Mouse (Mus musculus) MEL (cell line): ENCODE measurements around the gene Necab2. TPM values are rescaled to one million over a fixed set of nuclear protein-coding genes. Genes with fewer than 3 reads are reported as not detected.

Experiments used
- DNase-seq: peaks from one replicate; pipeline ENCODE4 v3.0.0; 2011; ENCODE audit warnings: low read depth, low spot score
- H3K27ac ChIP-seq: 2 replicates; pipeline ENCODE4 v1.5.1; 2012; ENCODE audit warnings: low read depth, mild to moderate bottlenecking, control low read depth, low read length, moderate library complexity; ENCODE audit not compliant: control insufficient read depth
- H3K27me3 ChIP-seq, 2 experiments: fragments of 150-350 bp in 1 of 2; sonication (generic) in 1 of 2; 2 replicates each; pipeline ENCODE4 v1.6.1; 2012; ENCODE audit warnings: low read length in 2 of 2, mild to moderate bottlenecking in 2 of 2, improper control_type of control experiment in 1 of 2, moderate library complexity in 1 of 2; ENCODE audit not compliant: insufficient read depth in 2 of 2, control insufficient read depth in 1 of 2
- H3K36me3 ChIP-seq, 2 experiments: 2 replicates each; pipeline ENCODE4 v1.6.1; 2012 to 2014; ENCODE audit warnings: low read length in 2 of 2, improper control_type of control experiment in 1 of 2, inconsistent platforms in 1 of 2, mild to moderate bottlenecking in 1 of 2; ENCODE audit not compliant: insufficient read depth in 2 of 2, control insufficient read depth in 1 of 2
- H3K4me1 ChIP-seq, 2 experiments: fragments of 150-350 bp in 1 of 2; sonication (generic) in 1 of 2; 2 replicates each; pipeline ENCODE4 v1.6.1; 2012; ENCODE audit warnings: low read length in 2 of 2, improper control_type of control experiment in 1 of 2, mild to moderate bottlenecking in 1 of 2; ENCODE audit not compliant: insufficient read depth in 2 of 2, control insufficient read depth in 1 of 2
- H3K4me3 ChIP-seq, 2 experiments: fragments of 150-350 bp in 1 of 2; sonication (generic) in 1 of 2; 2 replicates each; pipeline ENCODE4 v1.5.1; 2012; ENCODE audit warnings: low read depth in 2 of 2, low read length in 2 of 2, mild to moderate bottlenecking in 2 of 2, moderate library complexity in 2 of 2, control low read depth in 1 of 2, improper control_type of control experiment in 1 of 2; ENCODE audit not compliant: control insufficient read depth in 1 of 2, insufficient read depth in 1 of 2
- H3K79me2 ChIP-seq: 2 replicates; pipeline ENCODE4 v1.6.1; 2012; ENCODE audit warnings: mild to moderate bottlenecking, low read length, moderate library complexity; ENCODE audit not compliant: control insufficient read depth, poor library complexity, insufficient read depth
- H3K9ac ChIP-seq: 2 replicates; pipeline ENCODE4 v1.6.1; 2012; ENCODE audit warnings: low read depth, mild to moderate bottlenecking, control low read depth, low read length, moderate library complexity; ENCODE audit not compliant: control insufficient read depth, poor library complexity, severe bottlenecking
- H3K9me3 ChIP-seq: fragments of 150-350 bp; sonication (generic); replicated peaks from 2 replicates; pipeline ENCODE4 v1.6.1; 2012; ENCODE audit warnings: mild to moderate bottlenecking, low read length, improper control_type of control experiment, moderate library complexity; ENCODE audit not compliant: insufficient read depth
- BHLHE40 ChIP-seq: IDR thresholded peaks from 2 replicates; pipeline ENCODE4 v1.6.1; 2012; ENCODE audit warnings: low read depth, mild to moderate bottlenecking, inconsistent platforms, low read length, improper control_type of control experiment, borderline replicate concordance
- CHD1 ChIP-seq: IDR thresholded peaks from 2 replicates; pipeline ENCODE4 v1.6.1; 2012; ENCODE audit warnings: low read depth, mild to moderate bottlenecking, inconsistent platforms, low read length, improper control_type of control experiment
- ELF1 ChIP-seq: IDR thresholded peaks from 2 replicates; pipeline ENCODE4 v1.6.1; 2014; ENCODE audit warnings: low read depth, mild to moderate bottlenecking, inconsistent platforms, low read length, improper control_type of control experiment, moderate library complexity
- EP300 ChIP-seq, 2 experiments: IDR thresholded peaks; 2 replicates each; pipeline ENCODE4 v1.6.1; 2011; ENCODE audit warnings: improper control_type of control experiment in 2 of 2, low read length in 2 of 2, low read depth in 1 of 2, mild to moderate bottlenecking in 1 of 2
- GATA1 ChIP-seq: IDR thresholded peaks from 2 replicates; pipeline ENCODE4 v1.6.1; 2011; ENCODE audit warnings: low read depth, low read length, improper control_type of control experiment
- JUND ChIP-seq: IDR thresholded peaks from 2 replicates; pipeline ENCODE4 v1.6.1; 2011; ENCODE audit warnings: low read depth, mild to moderate bottlenecking, improper control_type of control experiment, low read length
- KAT2A ChIP-seq: conservative IDR thresholded peaks from 2 replicates; pipeline ENCODE4 v1.6.1; 2012; ENCODE audit warnings: low read depth, low read length, improper control_type of control experiment, inconsistent platforms
- MAFK ChIP-seq: IDR thresholded peaks from 2 replicates; pipeline ENCODE4 v1.6.1; 2011; ENCODE audit warnings: low read depth, mild to moderate bottlenecking, low read length, improper control_type of control experiment, borderline replicate concordance
- MAZ ChIP-seq: IDR thresholded peaks from 2 replicates; pipeline ENCODE4 v1.6.1; 2012; ENCODE audit warnings: low read depth, mild to moderate bottlenecking, inconsistent platforms, low read length, improper control_type of control experiment
- MEF2A ChIP-seq: IDR thresholded peaks from 2 replicates; pipeline ENCODE4 v1.6.1; 2014; ENCODE audit warnings: low read depth, mild to moderate bottlenecking, inconsistent platforms, low read length, improper control_type of control experiment; ENCODE audit not compliant: poor library complexity, insufficient replicate concordance, severe bottlenecking; ENCODE audit errors: extremely low read depth
- MYB ChIP-seq: IDR thresholded peaks from 2 replicates; pipeline ENCODE4 v1.6.1; 2011; ENCODE audit warnings: mild to moderate bottlenecking, low read depth, low read length, improper control_type of control experiment
- NELFE ChIP-seq: IDR thresholded peaks from 2 replicates; pipeline ENCODE4 v1.6.1; 2011; ENCODE audit warnings: low read depth, low read length, improper control_type of control experiment
- POLR2A ChIP-seq, 2 experiments: IDR thresholded peaks; 2 replicates each; pipeline ENCODE4 v1.6.1; 2011 to 2012; ENCODE audit warnings: low read length in 2 of 2, mild to moderate bottlenecking in 2 of 2, control low read depth in 1 of 2, improper control_type of control experiment in 1 of 2, low read depth in 1 of 2, moderate library complexity in 1 of 2; ENCODE audit not compliant: control insufficient read depth in 1 of 2, insufficient read depth in 1 of 2, poor library complexity in 1 of 2
- POLR2AphosphoS2 ChIP-seq: IDR thresholded peaks from 2 replicates; pipeline ENCODE4 v1.6.1; 2011; ENCODE audit warnings: low read length, improper control_type of control experiment
- SIN3A ChIP-seq: IDR thresholded peaks from 2 replicates; pipeline ENCODE4 v1.6.1; 2012; ENCODE audit warnings: low read length, improper control_type of control experiment, inconsistent platforms
- SMC3 ChIP-seq: IDR thresholded peaks from 2 replicates; pipeline ENCODE4 v1.6.1; 2011; ENCODE audit warnings: low read depth, low read length, improper control_type of control experiment
- TAL1 ChIP-seq: IDR thresholded peaks from 2 replicates; pipeline ENCODE4 v1.6.1; 2012; ENCODE audit warnings: mild to moderate bottlenecking, inconsistent platforms, low read length, moderate library complexity, mixed read lengths
- TBP ChIP-seq: IDR thresholded peaks from 2 replicates; pipeline ENCODE4 v1.8.0; 2011; ENCODE audit warnings: low read depth, low read length, improper control_type of control experiment
- USF1 ChIP-seq: IDR thresholded peaks from 2 replicates; pipeline ENCODE4 v1.6.1; 2014; ENCODE audit warnings: low read depth, mild to moderate bottlenecking, inconsistent platforms, low read length, improper control_type of control experiment, moderate library complexity
- ZC3H11A ChIP-seq: IDR thresholded peaks from 2 replicates; pipeline ENCODE4 v1.6.1; 2012; ENCODE audit warnings: low read depth, mild to moderate bottlenecking, inconsistent platforms, low read length, improper control_type of control experiment
- ZMIZ1 ChIP-seq: IDR thresholded peaks from 2 replicates; pipeline ENCODE4 v1.6.1; 2012; ENCODE audit warnings: low read depth, mild to moderate bottlenecking, inconsistent platforms, low read length, improper control_type of control experiment, moderate library complexity
- ZNF384 ChIP-seq: IDR thresholded peaks from 2 replicates; pipeline ENCODE4 v1.6.1; 2012; ENCODE audit warnings: low read depth, mild to moderate bottlenecking, inconsistent platforms, low read length, improper control_type of control experiment
- polyA plus RNA-seq, 2 experiments: library from polyadenylated mRNA; stranded (reverse) in 1 of 2; unstranded in 1 of 2; fragments of >175 nt in 1 of 2; fragments of >200 nt in 1 of 2; gene quantifications; 2 replicates each; pipeline versions ENCODE4 v1.2.1 to v1.2.4; 2012; ENCODE audit warnings: low replicate concordance in 2 of 2, low read depth in 1 of 2; ENCODE audit not compliant: insufficient read length in 2 of 2, insufficient read depth in 1 of 2, missing spikeins in 1 of 2
- total RNA-seq: library from RNA; depleted of rRNA; stranded (reverse); fragments of 300-350 nt; gene quantifications from 2 replicates; pipeline ENCODE4 v1.2.3, GENCODE M21; 2012

Gene Necab2
- total and polyA plus RNA-seq, 3 experiments = 0.06 TPM; not detected in 2

GRCm38 (mm10) chr8:119428350-119428740 lies 18.2 kb upstream of the Necab2 start:
- Histone ChIP-seq H3K4me3 (no peak overlapping the region), H3K36me3 (peaks cover 0 to 9% of the 10 kb centered on the region in 2 experiments; a peak in 2 of 4 replicates), H3K27me3 (no peaks in the 10 kb centered on the region), H3K9ac (no peak overlapping the region), H3K9me3 (no peaks in the 10 kb centered on the region), H3K4me1 (peaks cover 11 to 30% of the 10 kb centered on the region in 2 experiments), H3K79me2 (no peaks in the 10 kb centered on the region), H3K27ac (no peak overlapping the region)
- DNase-seq = no peak
- no peak for TF ChIP-seq EP300 (IDR thresholded peaks at IDR 0.05; ENCODE audit: low read depth in 1 of 2, low read length in 2 of 2)
- no peak for TF ChIP-seq MEF2A
- no peak for TF ChIP-seq POLR2AphosphoS2
- TF ChIP-seq MAZ = no peak
- no peak for TF ChIP-seq TAL1
- no peak for TF ChIP-seq CHD1
- no peak for TF ChIP-seq ELF1
- TF ChIP-seq BHLHE40 = no peak
- TF ChIP-seq GATA1 = no peak
- TF ChIP-seq NELFE = no peak
- TF ChIP-seq KAT2A = no peak
- no peak for TF ChIP-seq JUND
- TF ChIP-seq POLR2A (IDR thresholded peaks at IDR 0.05; ENCODE audit: control insufficient read depth in 1 of 2, insufficient read depth in 1 of 2, low read depth in 1 of 2, low read length in 2 of 2, poor library complexity in 1 of 2) = no peak
- no peak for TF ChIP-seq ZC3H11A
- TF ChIP-seq TBP = no peak
- TF ChIP-seq USF1 = no peak
- no peak for TF ChIP-seq ZMIZ1
- no peak for TF ChIP-seq SMC3
- no peak for TF ChIP-seq SIN3A

- H3K36me3 ChIP-seq = peaks cover 0 to 9% of the 10 kb centered on the region in 2 experiments; a peak in 2 of 4 replicates
- TF ChIP-seq USF1 (no peak), SMC3 (no peak), MAFK (no peak), ZNF384 (no peak), MYB (no peak)
- H3K9ac ChIP-seq = no peak overlapping the region
- no peak overlapping the region for H3K27ac ChIP-seq
- no peaks in the 10 kb centered on the region for H3K79me2 ChIP-seq
- DNase-seq = no peak
- peaks cover 9 to 26% of the 10 kb centered on the region in 2 experiments for H3K4me1 ChIP-seq
- no peaks in the 10 kb centered on the region for H3K9me3 ChIP-seq
- no peaks in the 10 kb centered on the region for H3K27me3 ChIP-seq
- no peak overlapping the region for H3K4me3 ChIP-seq
Measured at GRCm38 (mm10) chr8:119428766-119429327, 17.7 kb upstream of the Necab2 start.
